Mouse (Mus musculus) common myeloid progenitor, adult 5-6 weeks (primary cell): ENCODE results near the gene Aldh1a1. TPM values are rescaled to one million over a fixed set of nuclear protein-coding genes. Genes with fewer than 3 reads are reported as not detected.
A peak's percentile ranks its signal among the peaks of the same experiment; 100 is the strongest.
"Not testable (repeated sequence)": the region's sequence is repeated elsewhere in the genome, so short reads cannot be mapped to it uniquely, and the experiment has no call there.

Source experiments
- ATAC-seq: replicated peaks from 2 replicates; pipeline ENCODE4 v1.8.0; 2016; ENCODE audit warnings: low read depth, mild to moderate bottlenecking, moderate TSS enrichment, inconsistent platforms; ENCODE audit not compliant: poor library complexity, severe bottlenecking
- total RNA-seq: library from RNA; stranded (forward); fragments of 200-1000, 187-1606 nt; gene quantifications from 2 replicates; pipeline ENCODE4 v1.2.3, GENCODE M21; 2017

The Aldh1a1 gene
- 52.0 and 61.9 TPM in 2 replicates for total RNA-seq

- ATAC-seq, result no peak
These were observed at the start of gene Aldh1a1 for GRCm38 (mm10) chr19:20492491-20492890. Aldh1a1 (plus strand) TSS chr19:20492715.

- ATAC-seq, result no peak
These were observed 44.7 kb upstream of the Aldh1a1 start for GRCm38 (mm10) chr19:20447807-20448206.

- peak; percentile 58 for ATAC-seq
These were observed 43.0 kb upstream of the Aldh1a1 start for GRCm38 (mm10) chr19:20449546-20449945.

- ATAC-seq, result no peak
These were observed 41.5 kb upstream of the Aldh1a1 start for GRCm38 (mm10) chr19:20451045-20451444.

GRCm38 (mm10) chr19:20484497-20484896 lies 8.0 kb upstream of the Aldh1a1 start:
- ATAC-seq, result no peak

- no peak for ATAC-seq
These were observed 565 bp upstream of the Aldh1a1 start for GRCm38 (mm10) chr19:20491950-20492349.

- ATAC-seq, result no peak
These were observed 4.0 kb downstream of the Aldh1a1 start for GRCm38 (mm10) chr19:20496476-20496875.

GRCm38 (mm10) chr19:20505359-20505758 lies 12.8 kb downstream of the Aldh1a1 start:
- ATAC-seq, result no peak

- no peak for ATAC-seq
These were observed 14.6 kb downstream of the Aldh1a1 start for GRCm38 (mm10) chr19:20506936-20507615.

GRCm38 (mm10) chr19:20508609-20509008 lies 16.1 kb downstream of the Aldh1a1 start:
- no peak for ATAC-seq

GRCm38 (mm10) chr19:20511971-20512370 lies 19.5 kb downstream of the Aldh1a1 start:
- no peak for ATAC-seq

- ATAC-seq, result no peak
These were observed 20.7 kb downstream of the Aldh1a1 start for GRCm38 (mm10) chr19:20513181-20513580.

- ATAC-seq, result no peak
These were observed 21.3 kb downstream of the Aldh1a1 start for GRCm38 (mm10) chr19:20513688-20514361.

- no peak for ATAC-seq
These were observed 24.0 kb downstream of the Aldh1a1 start for GRCm38 (mm10) chr19:20516481-20516880.

- ATAC-seq, result not testable (repeated sequence)
These were observed 36.6 kb downstream of the Aldh1a1 start for GRCm38 (mm10) chr19:20529156-20529555.

GRCm38 (mm10) chr19:20529921-20530696 lies 37.6 kb downstream of the Aldh1a1 start:
- no peak for ATAC-seq

GRCm38 (mm10) chr19:20536538-20536937 lies 44.0 kb downstream of the Aldh1a1 start:
- ATAC-seq, result peak; percentile 50; the same call in 1 of the 2 replicates

GRCm38 (mm10) chr19:20541044-20541443 lies 48.5 kb downstream of the Aldh1a1 start:
- ATAC-seq, result no peak

GRCm38 (mm10) chr19:20541924-20542323 lies 49.4 kb downstream of the Aldh1a1 start:
- no peak for ATAC-seq

- ATAC-seq, result no peak
These were observed 51.3 kb downstream of the Aldh1a1 start for GRCm38 (mm10) chr19:20543816-20544215.

GRCm38 (mm10) chr19:20544941-20545340 lies 52.4 kb downstream of the Aldh1a1 start:
- ATAC-seq, result no peak
